Mouse (Mus musculus) B cell, adult 67 days (primary cell): ENCODE measurements around the gene Scnm1. TPM values are rescaled to one million over a fixed set of nuclear protein-coding genes. Genes with fewer than 3 reads are reported as not detected.

Source experiments
- total RNA-seq, 2 experiments: library from RNA; stranded (reverse); gene quantifications; 4 replicates each; pipeline ENCODE4 v1.2.4; 2023

Gene Scnm1
- 10 to 100 TPM; 78.0 to 81.5 TPM for total RNA-seq

GRCm38 (mm10) chr3:95133680-95134101 is at the start of gene Scnm1, which contains the start of gene Lysmd1:
Scnm1 (minus strand) TSS chr3:95134011.
Lysmd1 (plus strand) TSS chr3:95134088.

GRCm38 (mm10) chr3:95159987-95160963 is 26.5 kb upstream of the Scnm1 start, which contains the start of gene Sema6c:
Sema6c (plus strand) TSS chr3:95160457.

DNA sequence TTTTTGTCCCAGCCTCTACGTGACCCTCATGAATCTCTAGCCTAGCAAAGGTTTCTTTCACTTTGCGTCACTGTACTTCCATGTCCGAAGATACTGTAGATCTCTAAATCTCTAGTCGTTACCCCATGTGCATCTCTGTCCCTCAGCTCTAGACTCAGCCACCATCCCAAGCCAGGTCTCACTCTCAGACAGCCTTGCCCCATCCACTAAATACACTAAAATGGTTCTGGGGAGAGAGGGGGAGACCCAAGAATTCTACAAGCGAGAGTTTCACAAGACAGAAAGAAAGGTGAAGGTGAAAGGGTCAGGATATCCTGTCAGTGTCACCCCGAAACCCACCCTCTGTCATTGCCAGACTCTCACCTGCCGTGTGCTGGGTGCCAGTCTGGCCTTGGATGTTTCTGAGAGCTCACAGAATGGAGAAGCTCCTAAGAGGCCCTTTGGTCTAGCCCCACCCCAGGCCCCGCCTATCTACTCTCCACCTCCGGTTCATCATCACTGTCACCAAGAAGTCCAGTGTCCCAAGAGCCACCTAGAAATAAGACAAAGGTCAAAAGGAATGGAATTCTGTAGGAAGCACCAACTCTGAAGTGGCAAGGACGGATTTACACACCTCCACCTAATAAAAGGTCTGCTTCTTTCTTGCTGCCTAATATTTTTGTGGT is 8.3 kb upstream of the Scnm1 start, which contains the start of gene Tnfaip8l2:
Gene Tnfaip8l2 (minus strand): TSS at position 409 of the 665 bp plus-strand sequence.

DNA sequence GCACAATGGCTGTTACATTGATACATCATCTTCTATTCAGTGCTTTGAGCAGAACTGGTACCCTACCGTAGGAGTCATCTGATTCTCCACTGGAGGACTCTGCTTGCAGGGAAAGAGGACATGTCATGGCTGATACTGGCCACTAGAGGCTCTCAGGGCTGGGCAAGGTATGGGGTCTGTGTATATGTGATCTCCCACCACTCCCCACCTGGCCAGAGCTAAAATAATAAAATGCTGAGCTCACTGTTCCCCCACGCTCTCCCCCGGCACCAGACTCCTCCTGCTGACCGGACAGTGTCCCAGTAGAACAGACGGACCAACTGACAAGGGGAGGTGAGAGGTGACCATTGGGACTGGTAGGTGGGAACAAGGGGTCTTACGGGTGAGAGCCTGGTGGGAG is 9.6 kb downstream of the Scnm1 start, which contains the start of gene Tmod4:
Gene Tmod4 (plus strand): TSS at position 231 of the 400 bp plus-strand sequence.

GRCm38 (mm10) chr3:95110911-95111726 is 22.7 kb downstream of the Scnm1 start, which contains the start of gene Vps72:
Vps72 (plus strand) TSS chr3:95111022.

DNA sequence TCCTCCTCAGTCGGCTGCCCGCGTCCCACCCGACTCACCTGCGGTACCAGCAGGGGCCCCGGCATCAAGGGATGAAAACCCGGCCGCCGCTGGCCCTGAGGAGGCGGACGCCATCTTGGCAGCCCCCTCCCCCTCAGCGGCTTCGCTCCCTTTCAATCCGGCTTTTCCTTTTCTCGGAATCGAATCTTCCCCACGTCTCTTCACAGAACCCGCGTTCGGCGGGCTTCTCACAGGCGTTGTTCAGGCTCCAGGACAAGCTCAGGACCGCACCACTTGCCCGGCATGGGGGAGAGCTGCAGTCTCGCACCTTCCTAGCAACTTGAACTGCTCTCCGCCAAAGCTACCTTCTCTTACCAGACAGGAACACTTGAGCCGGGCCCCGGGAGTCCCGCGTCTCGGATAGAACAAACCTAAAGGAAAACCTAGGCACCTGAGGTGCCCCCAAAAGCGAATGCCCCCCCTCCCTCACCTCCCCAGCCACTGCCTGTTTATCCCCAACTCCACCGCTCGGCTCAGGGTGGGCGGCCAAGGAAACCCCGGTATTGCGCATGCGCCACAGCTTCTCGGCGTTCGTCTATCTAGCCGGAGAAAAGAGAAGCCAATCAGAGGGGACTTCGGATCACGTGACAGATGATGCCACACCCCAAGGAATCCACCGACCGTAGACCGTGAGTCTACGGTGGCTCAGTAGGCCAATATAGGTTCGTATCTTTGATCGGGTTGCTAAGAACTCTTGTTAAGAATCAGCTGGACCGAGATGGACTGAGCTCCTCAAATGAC is 27.3 kb downstream of the Scnm1 start, which contains the start of gene Pip5k1a:
Gene Pip5k1a (minus strand): TSS at position 593 of the 780 bp plus-strand sequence.

Other genes starting within 250 kb of the Scnm1 start
- gene Psmb4, start 247.1 kb downstream of the Scnm1 start, total RNA-seq, result 100 to 1,000 TPM; 197 to 231 TPM
- gene Selenbp1, start 201.0 kb downstream of the Scnm1 start, total RNA-seq, result 1 to 10 TPM; 2.8 to 3.1 TPM
- gene Rfx5, start 179.9 kb downstream of the Scnm1 start, total RNA-seq, result 100 to 1,000 TPM; 124 to 129 TPM
- gene Pi4kb, start 159.3 kb downstream of the Scnm1 start, total RNA-seq, result 10 to 100 TPM; 80.9 to 85.0 TPM
- 10 to 100 TPM; 59.3 to 65.1 TPM for gene Zfp687, start 118.6 kb downstream of the Scnm1 start, total RNA-seq
- 100 to 1,000 TPM; 116 to 124 TPM for gene Psmd4, start 91.4 kb downstream of the Scnm1 start, total RNA-seq
- gene Pip5k1a, start 27.1 kb downstream of the Scnm1 start, total RNA-seq, result 10 to 100 TPM; 38.6 to 42.9 TPM
- gene Vps72, start 23.0 kb downstream of the Scnm1 start, total RNA-seq, result 10 to 100 TPM; 65.6 to 66.7 TPM
- gene Tmod4, start 9.5 kb downstream of the Scnm1 start, total RNA-seq, result 1 to 10 TPM; 1.4 to 2.9 TPM
- gene Lysmd1, start 77 bp upstream of the Scnm1 start, total RNA-seq, result 10 to 100 TPM in 1 of 2 experiments, 1 to 10 TPM in 1; 9.6 to 10.1 TPM
- 10 to 100 TPM; 45.4 to 56.4 TPM for gene Tnfaip8l2, start 8.3 kb upstream of the Scnm1 start, total RNA-seq
- 1 to 10 TPM in 1 of 2 experiments, under 1 TPM in 1; 0.41 to 1.2 TPM for gene Sema6c, start 26.4 kb upstream of the Scnm1 start, total RNA-seq
- 10 to 100 TPM; 89.1 to 90.6 TPM for gene Gabpb2, start 83.9 kb upstream of the Scnm1 start, total RNA-seq
- gene Cdc42se1, start 94.7 kb upstream of the Scnm1 start, total RNA-seq, result 100 to 1,000 TPM; 225 to 246 TPM
- gene Mllt11, start 98.2 kb upstream of the Scnm1 start, total RNA-seq, result 1 to 10 TPM; 8.9 to 9.2 TPM
- under 1 TPM in 1 of 2 experiments, not detected in 1; 0.70 TPM for gene Gm128, start 107.6 kb upstream of the Scnm1 start, total RNA-seq
- gene Bnipl, start 117.2 kb upstream of the Scnm1 start, total RNA-seq, result not detected
- 10 to 100 TPM; 38.4 to 39.0 TPM for gene Mindy1, start 147.3 kb upstream of the Scnm1 start, total RNA-seq
- 10 to 100 TPM; 14.6 to 16.5 TPM for gene Prune1, start 148.1 kb upstream of the Scnm1 start, total RNA-seq
- gene Anxa9, start 173.2 kb upstream of the Scnm1 start, total RNA-seq, result 1 to 10 TPM; 1.2 to 2.8 TPM
- gene Cers2, start 180.8 kb upstream of the Scnm1 start, total RNA-seq, result 100 to 1,000 TPM; 139 to 152 TPM
- gene Setdb1, start 223.2 kb upstream of the Scnm1 start, total RNA-seq, result 10 to 100 TPM; 39.0 to 43.5 TPM